Mouse (Mus musculus): ENCODE data around the gene Evi5. TPM values are rescaled to one million over a fixed set of nuclear protein-coding genes. Genes with fewer than 3 reads are reported as not detected.

The Evi5 gene
- total and polyA plus RNA-seq, 2 experiments from 2014 or later = 57.7 to 60.1 TPM

DNA sequence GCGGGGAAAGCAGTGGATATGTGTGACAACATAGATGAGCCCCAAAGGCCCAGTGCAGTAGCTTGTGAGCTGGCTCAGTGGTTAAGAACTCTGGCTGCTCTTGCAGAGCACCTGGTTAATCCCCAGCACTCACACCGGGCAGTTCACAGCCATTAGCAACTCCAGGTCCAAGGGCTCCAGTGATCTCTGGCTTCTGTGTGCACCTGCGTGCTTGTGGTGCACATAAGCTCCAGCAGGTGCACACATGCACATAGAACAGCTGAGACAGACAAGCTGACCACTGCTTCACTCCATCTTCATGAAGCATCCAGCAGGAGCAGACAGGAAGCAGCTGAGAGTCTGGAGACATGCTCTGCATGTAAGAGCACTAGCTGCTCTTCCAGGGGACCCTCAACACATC is 136.6 kb downstream of the Evi5 start:
- no peak overlapping the region for H3K9ac ChIP-seq (replicated peaks; ENCODE audit: low read length)
- 75% methylated on average over 3 of the region's 3 CpGs for WGBS
- no peaks in the 10 kb centered on the region for H3K4me1 ChIP-seq (ENCODE audit: insufficient read depth, low read length)
- no peak overlapping the region for H3K4me3 ChIP-seq (ENCODE audit: low read length)
- H3K27me3 ChIP-seq (ENCODE audit: insufficient read depth, low read length) = no peaks in the 10 kb centered on the region
- DNase-seq (ENCODE audit: low spot score) (no peak), ATAC-seq (no peak)
- H3K4me2 ChIP-seq (ENCODE audit: low read depth, low read length) = no peak overlapping the region
- H3K36me3 ChIP-seq (ENCODE audit: insufficient read depth, low read length) = no peaks in the 10 kb centered on the region
- no peaks in the 10 kb centered on the region for H3K9me3 ChIP-seq (ENCODE audit: low read length)
- H3K27ac ChIP-seq = no peak overlapping the region
- TF ChIP-seq CTCF (IDR thresholded peaks at IDR 0.05; ENCODE audit: low read depth) = no peak

DNA sequence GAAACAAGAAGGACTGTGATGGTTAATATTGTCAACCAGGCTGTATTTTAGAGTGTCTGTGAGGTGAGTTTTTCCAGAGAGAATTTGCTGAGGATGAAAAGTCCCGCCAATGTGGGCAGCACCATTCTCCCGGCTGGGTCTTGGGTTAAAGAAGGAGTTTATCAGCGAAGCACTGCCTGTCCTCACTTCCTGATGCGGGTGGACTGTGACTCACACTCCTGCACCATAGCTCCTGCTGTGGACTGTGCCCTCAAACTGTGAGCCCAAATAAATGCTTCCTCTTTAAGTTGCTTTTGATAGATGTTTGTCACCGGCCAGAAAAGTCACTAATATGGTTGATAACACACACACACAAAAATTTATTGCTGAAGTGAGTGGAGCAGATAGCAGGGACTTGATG is 138.7 kb downstream of the Evi5 start:
- H3K27ac ChIP-seq = no peak overlapping the region
- H3K9ac ChIP-seq (replicated peaks; ENCODE audit: low read length) = no peak overlapping the region
- no peak for ATAC-seq

DNA sequence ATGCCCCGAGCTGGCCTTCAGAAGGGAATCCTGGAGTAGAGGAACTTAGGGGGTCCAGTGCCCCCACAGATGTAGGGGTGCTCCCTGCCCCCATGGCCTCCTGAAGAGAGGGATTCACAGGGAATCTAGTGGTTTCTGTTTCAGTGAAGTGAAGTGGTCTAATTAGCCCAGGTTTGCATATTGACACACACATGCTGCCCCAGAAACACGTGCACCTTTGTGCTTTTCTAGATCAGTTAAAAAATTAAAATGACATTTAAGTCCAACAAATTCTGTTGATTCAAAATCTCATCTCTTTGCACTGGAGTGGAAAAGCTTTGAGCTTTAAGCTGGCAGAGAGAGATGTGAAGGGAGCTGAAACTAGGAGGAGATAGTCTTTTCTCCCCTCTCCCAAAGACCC is 143.1 kb downstream of the Evi5 start:
- Histone ChIP-seq H3K4me1 (ENCODE audit: insufficient read depth, low read length) (no peaks in the 10 kb centered on the region), H3K9ac (replicated peaks; ENCODE audit: low read length) (no peak overlapping the region), H3K27me3 (ENCODE audit: insufficient read depth, low read length) (peaks cover 35% of the 10 kb centered on the region), H3K36me3 (ENCODE audit: insufficient read depth, low read length) (no peaks in the 10 kb centered on the region), H3K4me3 (ENCODE audit: low read length) (no peak overlapping the region), H3K27ac (no peak overlapping the region), H3K4me2 (ENCODE audit: low read depth, low read length) (no peak overlapping the region), H3K9me3 (ENCODE audit: low read length) (no peaks in the 10 kb centered on the region)
- no peak for TF ChIP-seq CTCF (IDR thresholded peaks at IDR 0.05; ENCODE audit: low read depth)
- 26% methylated on average over 2 of the region's 2 CpGs for WGBS
- ATAC-seq (no peak), DNase-seq (ENCODE audit: low spot score) (no peak)

More for the DNA sequence above, 138.7 kb downstream of the Evi5 start:
- Histone ChIP-seq H3K9me3 (ENCODE audit: low read length) (no peaks in the 10 kb centered on the region), H3K4me3 (ENCODE audit: low read length) (no peak overlapping the region), H3K27me3 (ENCODE audit: insufficient read depth, low read length) (peaks cover 5% of the 10 kb centered on the region), H3K4me1 (ENCODE audit: insufficient read depth, low read length) (no peaks in the 10 kb centered on the region), H3K36me3 (ENCODE audit: insufficient read depth, low read length) (no peaks in the 10 kb centered on the region), H3K4me2 (ENCODE audit: low read depth, low read length) (no peak overlapping the region)
- no peak for DNase-seq (ENCODE audit: low spot score)
- WGBS = 91% methylated on average over 5 of the region's 5 CpGs
- no peak for TF ChIP-seq CTCF (IDR thresholded peaks at IDR 0.05; ENCODE audit: low read depth)

DNA sequence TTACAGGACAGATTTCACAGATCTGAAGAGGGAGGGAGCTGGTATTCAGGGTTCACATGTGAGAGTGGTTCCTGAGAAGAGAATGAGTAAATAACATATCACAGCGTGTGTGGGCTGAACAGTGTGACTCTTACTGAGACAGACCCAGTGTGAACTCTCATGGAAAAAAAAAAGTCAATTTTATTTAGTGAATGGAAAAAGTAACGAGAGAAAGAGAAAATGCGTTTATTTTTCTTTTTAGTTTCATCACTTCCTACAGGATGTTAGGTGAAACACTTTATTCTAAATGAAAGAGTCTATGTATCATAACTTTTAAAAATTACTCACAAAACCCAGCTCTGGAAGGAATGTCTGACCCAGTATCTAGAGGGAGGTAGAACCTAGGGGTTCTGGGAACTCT is 143.5 kb downstream of the Evi5 start:
- peaks cover 39% of the 10 kb centered on the region for H3K27me3 ChIP-seq (ENCODE audit: insufficient read depth, low read length)
- 49% methylated on average over 3 of the region's 3 CpGs for WGBS

DNA sequence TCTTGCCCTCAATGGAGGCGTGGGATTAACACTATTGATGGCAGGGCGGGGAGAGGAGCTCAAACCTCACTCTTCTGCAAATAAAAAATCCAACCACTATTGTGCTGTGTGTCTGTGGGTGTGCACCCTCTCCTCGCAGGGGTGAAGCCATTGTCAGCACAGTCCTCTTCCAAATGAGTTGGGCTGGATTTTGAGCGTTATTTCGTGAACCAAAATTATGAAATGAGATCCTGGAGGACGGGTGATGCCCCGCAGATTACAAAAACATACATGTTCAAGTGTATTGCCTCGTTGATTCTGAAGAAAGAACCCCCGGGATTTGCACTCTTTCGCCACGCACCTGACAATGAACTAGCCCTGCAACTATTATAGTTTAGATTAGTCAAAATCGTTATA is 147.9 kb downstream of the Evi5 start:
- no peaks in the 10 kb centered on the region for H3K36me3 ChIP-seq (ENCODE audit: insufficient read depth, low read length)
- WGBS = 18% methylated on average over 12 of the region's 12 CpGs
- no peak for ATAC-seq
- no peaks in the 10 kb centered on the region for H3K9me3 ChIP-seq (ENCODE audit: low read length)
- H3K27me3 ChIP-seq (ENCODE audit: insufficient read depth, low read length) = peaks cover 71% of the 10 kb centered on the region
- H3K4me2 ChIP-seq (ENCODE audit: low read depth, low read length) = peak overlapping the region; percentile 40; the same call in 1 of the 2 replicates
- TF ChIP-seq CTCF (IDR thresholded peaks at IDR 0.05; ENCODE audit: low read depth) = no peak
- no peak for DNase-seq (ENCODE audit: low spot score)
- no peak overlapping the region for H3K9ac ChIP-seq (replicated peaks; ENCODE audit: low read length)
- no peaks in the 10 kb centered on the region for H3K4me1 ChIP-seq (ENCODE audit: insufficient read depth, low read length)
- H3K4me3 ChIP-seq (ENCODE audit: low read length) = peak overlapping the region; percentile 7
- H3K27ac ChIP-seq = no peak overlapping the region

More for the DNA sequence above, 143.5 kb downstream of the Evi5 start:
- no peaks in the 10 kb centered on the region for H3K36me3 ChIP-seq (ENCODE audit: insufficient read depth, low read length)
- TF ChIP-seq CTCF (IDR thresholded peaks at IDR 0.05; ENCODE audit: low read depth) = no peak
- ATAC-seq (no peak), DNase-seq (ENCODE audit: low spot score) (no peak)
- no peaks in the 10 kb centered on the region for H3K4me1 ChIP-seq (ENCODE audit: insufficient read depth, low read length)
- no peaks in the 10 kb centered on the region for H3K9me3 ChIP-seq (ENCODE audit: low read length)
- no peak overlapping the region for H3K27ac ChIP-seq
- no peak overlapping the region for H3K4me2 ChIP-seq (ENCODE audit: low read depth, low read length)
- no peak overlapping the region for H3K9ac ChIP-seq (replicated peaks; ENCODE audit: low read length)
- H3K4me3 ChIP-seq (ENCODE audit: low read length) = no peak overlapping the region

- DNase-seq (ENCODE audit: low spot score) = no peak
- peak overlapping the region; percentile 7 for H3K4me3 ChIP-seq (ENCODE audit: low read length)
- ATAC-seq = no peak
- H3K9ac ChIP-seq (replicated peaks; ENCODE audit: low read length) = no peak overlapping the region
- TF ChIP-seq CTCF (IDR thresholded peaks at IDR 0.05; ENCODE audit: low read depth) = no peak
- no peaks in the 10 kb centered on the region for H3K36me3 ChIP-seq (ENCODE audit: insufficient read depth, low read length)
- no peak overlapping the region for H3K27ac ChIP-seq
- no peaks in the 10 kb centered on the region for H3K9me3 ChIP-seq (ENCODE audit: low read length)
- H3K4me1 ChIP-seq (ENCODE audit: insufficient read depth, low read length) = 0 out of 2 replicates have a peak, but pooled peaks cover 4% of the 10 kb centered on the region
- H3K27me3 ChIP-seq (ENCODE audit: insufficient read depth, low read length) = peaks cover 72% of the 10 kb centered on the region
- H3K4me2 ChIP-seq (ENCODE audit: low read depth, low read length) = peak overlapping the region; percentile 40
- WGBS = under 1% methylated on average over 57 of the region's 57 CpGs
Measured at GRCm38 (mm10) chr5:107726281-107727006, 148.5 kb downstream of the Evi5 start.

Measured in hindbrain, postnatal 0 days (tissue).